Mouse (Mus musculus) liver, embryonic 14.5 days (tissue): ENCODE measurements at regions not wholly inside any gene's neighbourhood (a gene's known extent, or its start where the extent isn't known, plus 50 kb on each side); places are given as distances from the start of the nearest gene placed in this dataset.

ENCODE experiments used
- ATAC-seq: fragments of 200-750 bp; cut with Nextera tagmentation; 2 replicates; pipeline ENCODE4 v1.8.0; 2017; ENCODE audit warnings: moderate number of reproducible peaks, mild to moderate bottlenecking, moderate library complexity; ENCODE audit not compliant: insufficient read depth
- DNase-seq, 3 experiments: peaks; one replicate each; pipeline ENCODE4 v3.0.0-alpha.2; 2012 to 2013; ENCODE audit warnings: low read depth in 3 of 3, low spot score in 3 of 3
- H3K27ac ChIP-seq: fragments of 300-500 bp; sonication (generic); 2 replicates; pipeline ENCODE4 v1.5.1; 2014; ENCODE audit warnings: moderate library complexity, mild to moderate bottlenecking, control low read depth, inconsistent platforms
- H3K27me3 ChIP-seq: fragments of 300-500 bp; sonication (generic); 2 replicates; pipeline ENCODE4 v1.6.1; 2014; ENCODE audit warnings: mild to moderate bottlenecking, low read length, moderate library complexity; ENCODE audit not compliant: control insufficient read depth, insufficient read depth
- H3K36me3 ChIP-seq: fragments of 300-500 bp; sonication (generic); replicated peaks from 2 replicates; pipeline ENCODE4 v1.6.1; 2014; ENCODE audit warnings: low read depth; ENCODE audit not compliant: control insufficient read depth, insufficient read depth
- H3K4me1 ChIP-seq, 2 experiments: fragments of 200-500 bp in 1 of 2; fragments of 300-500 bp in 1 of 2; sonication (generic) in 1 of 2; replicated peaks; 2 replicates each; pipeline ENCODE4 v1.6.1; 2012 to 2014; ENCODE audit warnings: antibody characterized with exemption in 1 of 2, inconsistent platforms in 1 of 2, low read length in 1 of 2; ENCODE audit not compliant: control insufficient read depth in 2 of 2, insufficient read depth in 2 of 2
- H3K4me2 ChIP-seq: fragments of 300-500 bp; sonication (generic); 2 replicates; pipeline ENCODE4 v1.6.1; 2014; ENCODE audit warnings: low read depth, mild to moderate bottlenecking, control low read depth, moderate library complexity
- H3K4me3 ChIP-seq, 2 experiments: fragments of 200-500 bp in 1 of 2; fragments of 300-500 bp in 1 of 2; sonication (generic) in 1 of 2; 2 replicates each; pipeline ENCODE4 v1.5.1; 2012 to 2014; ENCODE audit warnings: low read depth in 2 of 2, low read length in 2 of 2, mild to moderate bottlenecking in 2 of 2, control low read depth in 1 of 2, inconsistent platforms in 1 of 2, moderate library complexity in 1 of 2; ENCODE audit not compliant: insufficient read depth in 1 of 2
- H3K9ac ChIP-seq: fragments of 300-500 bp; sonication (generic); replicated peaks from 2 replicates; pipeline ENCODE4 v1.6.1; 2014; ENCODE audit warnings: mild to moderate bottlenecking, control low read depth, moderate library complexity
- H3K9me3 ChIP-seq: fragments of 300-500 bp; sonication (generic); 2 replicates; pipeline ENCODE4 v1.6.1; 2016; ENCODE audit warnings: low read length, mixed read lengths; ENCODE audit not compliant: control insufficient read depth
- CTCF ChIP-seq: IDR thresholded peaks from 2 replicates; pipeline ENCODE4 v1.5.1; 2016; ENCODE audit warnings: antibody characterized with exemption, low read depth, control low read depth
- EP300 ChIP-seq: IDR thresholded peaks from 2 replicates; pipeline ENCODE4 v1.6.1; 2016; ENCODE audit warnings: antibody characterized with exemption, low read depth
- WGBS: fragments of 180-500 bp; shearing (Covaris S2); extraction: QIAGEN DNeasy Blood & Tissue Kit; methylation state at CpG from one replicate; pipeline ENCODE4 v1.1.7; 2014; ENCODE audit not compliant: insufficient replicate concordance; 5-methylcytosine and 5-hydroxymethylcytosine counted together

GRCm38 (mm10) chr5:29870537-29870936 is 134.8 kb upstream of the Gm5129 start:
- Histone ChIP-seq H3K9ac (no peak overlapping the region), H3K9me3 (no peaks in the 10 kb centered on the region), H3K27me3 (no peaks in the 10 kb centered on the region), H3K36me3 (no peaks in the 10 kb centered on the region), H3K4me2 (no peak overlapping the region), H3K4me3 (no peak overlapping the region), H3K27ac (no peak overlapping the region), H3K4me1 (0 out of 4 replicates have a peak, but pooled peaks cover 0 to 2% of the 10 kb centered on the region in 2 experiments)
- DNase-seq (no peak), ATAC-seq (no peak)
- WGBS: 4% methylated on average over 3 of the region's 3 CpGs
- TF ChIP-seq CTCF (no peak), EP300 (no peak)

GRCm38 (mm10) chr5:29875451-29875850 is 137.5 kb upstream of the Il6 start:
- Histone ChIP-seq H3K36me3 (no peaks in the 10 kb centered on the region), H3K4me1 (0 out of 4 replicates have a peak, but pooled peaks cover 0 to 1% of the 10 kb centered on the region in 2 experiments), H3K4me3 (no peak overlapping the region), H3K27ac (no peak overlapping the region), H3K9ac (no peak overlapping the region), H3K9me3 (no peaks in the 10 kb centered on the region), H3K4me2 (no peak overlapping the region), H3K27me3 (no peaks in the 10 kb centered on the region)
- 20% methylated on average over 1 of the region's 1 CpGs for WGBS
- DNase-seq (no peak), ATAC-seq (no peak)
- TF ChIP-seq CTCF (no peak), EP300 (no peak)

GRCm38 (mm10) chr5:29887267-29887841 is 125.6 kb upstream of the Il6 start:
- H3K9me3 ChIP-seq: no peaks in the 10 kb centered on the region
- DNase-seq: no peak
- no peak overlapping the region for H3K27ac ChIP-seq
- no peaks in the 10 kb centered on the region for H3K36me3 ChIP-seq
- H3K4me2 ChIP-seq: no peak overlapping the region
- no peaks in the 10 kb centered on the region for H3K4me1 ChIP-seq
- H3K4me3 ChIP-seq: no peak overlapping the region
- H3K27me3 ChIP-seq: no peaks in the 10 kb centered on the region
- WGBS: 28% methylated on average over 4 of the region's 4 CpGs
- no peak overlapping the region for H3K9ac ChIP-seq
- no peak for TF ChIP-seq EP300
- TF ChIP-seq CTCF: no peak
- no peak for ATAC-seq

GRCm38 (mm10) chr5:29892344-29892743 is 120.6 kb upstream of the Il6 start:
- H3K4me2 ChIP-seq: no peak overlapping the region
- H3K4me3 ChIP-seq: no peak overlapping the region
- H3K4me1 ChIP-seq: peaks cover 5 to 16% of the 10 kb centered on the region in 2 experiments
- H3K9me3 ChIP-seq: no peaks in the 10 kb centered on the region
- WGBS: 24% methylated on average over 2 of the region's 2 CpGs
- H3K9ac ChIP-seq: no peak overlapping the region
- DNase-seq (no peak), ATAC-seq (no peak)
- H3K27ac ChIP-seq: no peak overlapping the region
- H3K27me3 ChIP-seq: no peaks in the 10 kb centered on the region
- H3K36me3 ChIP-seq: no peaks in the 10 kb centered on the region
- TF ChIP-seq EP300: no peak
- no peak for TF ChIP-seq CTCF

- no peaks in the 10 kb centered on the region for H3K27me3 ChIP-seq
- TF ChIP-seq CTCF (no peak), EP300 (no peak)
- H3K9me3 ChIP-seq: no peaks in the 10 kb centered on the region
- DNase-seq: no peak
- H3K4me2 ChIP-seq: no peak overlapping the region
- no peak overlapping the region for H3K4me3 ChIP-seq
- no peak overlapping the region for H3K9ac ChIP-seq
- 60% methylated on average over 2 of the region's 2 CpGs for WGBS
- no peaks in the 10 kb centered on the region for H3K36me3 ChIP-seq
- H3K4me1 ChIP-seq: peaks cover 5 to 16% of the 10 kb centered on the region in 2 experiments
- no peak overlapping the region for H3K27ac ChIP-seq
- no peak for ATAC-seq
Measured at GRCm38 (mm10) chr5:29892861-29893260, 120.1 kb upstream of the Il6 start.
